Mouse (Mus musculus) ES-Bruce4 (cell line): ENCODE measurements at regions not wholly inside any gene's neighbourhood (a gene's known extent, or its start where the extent isn't known, plus 50 kb on each side); places are given as distances from the start of the nearest gene placed in this dataset.

ENCODE experiments used
- CTCF ChIP-seq: IDR thresholded peaks from one replicate; pipeline ENCODE4 v1.8.1; 2011; ENCODE audit warnings: low read depth, low read length
- POLR2A ChIP-seq: IDR thresholded peaks from one replicate; pipeline ENCODE4 v1.8.1; 2011; ENCODE audit warnings: low read length; ENCODE audit not compliant: insufficient read depth

GRCm38 (mm10) chr5:119755782-119756181 is 76.7 kb upstream of the Tbx5 start:
- TF ChIP-seq POLR2A (no peak), CTCF (no peak)
